Mouse (Mus musculus) embryonic fibroblast, embryonic 13.5 days (primary cell): ENCODE data around the gene Sox2. TPM values are rescaled to one million over a fixed set of nuclear protein-coding genes. Genes with fewer than 3 reads are reported as not detected.

Experiments used
- H3K27ac ChIP-seq: 2 replicates; pipeline ENCODE4 v1.5.1; 2012; ENCODE audit warnings: low read length, control low read depth, inconsistent platforms; ENCODE audit not compliant: insufficient read depth
- H3K4me1 ChIP-seq: 2 replicates; pipeline ENCODE4 v1.6.1; 2011; ENCODE audit warnings: low read length; ENCODE audit not compliant: control insufficient read depth, insufficient read depth
- H3K4me3 ChIP-seq: 2 replicates; pipeline ENCODE4 v1.5.1; 2011; ENCODE audit warnings: mild to moderate bottlenecking, control low read depth, low read length; ENCODE audit not compliant: insufficient read depth
- CTCF ChIP-seq: IDR thresholded peaks from 2 replicates; pipeline ENCODE4 v1.5.1; 2011; ENCODE audit warnings: mild to moderate bottlenecking, control low read depth, low read length, moderate library complexity, borderline replicate concordance; ENCODE audit not compliant: insufficient read depth
- POLR2A ChIP-seq: IDR thresholded peaks from 2 replicates; pipeline ENCODE4 v1.6.1; 2011; ENCODE audit warnings: low read depth, mild to moderate bottlenecking, control low read depth, low read length, moderate library complexity
- polyA plus RNA-seq: library from polyadenylated mRNA; stranded (reverse); fragments of >200 nt; gene quantifications from 2 replicates; pipeline ENCODE4 v1.2.4, GENCODE M21; 2011; ENCODE audit warnings: low read depth; ENCODE audit not compliant: missing spikeins, insufficient read length

Gene Sox2
- polyA plus RNA-seq, 1 experiment = 0.84 TPM

DNA sequence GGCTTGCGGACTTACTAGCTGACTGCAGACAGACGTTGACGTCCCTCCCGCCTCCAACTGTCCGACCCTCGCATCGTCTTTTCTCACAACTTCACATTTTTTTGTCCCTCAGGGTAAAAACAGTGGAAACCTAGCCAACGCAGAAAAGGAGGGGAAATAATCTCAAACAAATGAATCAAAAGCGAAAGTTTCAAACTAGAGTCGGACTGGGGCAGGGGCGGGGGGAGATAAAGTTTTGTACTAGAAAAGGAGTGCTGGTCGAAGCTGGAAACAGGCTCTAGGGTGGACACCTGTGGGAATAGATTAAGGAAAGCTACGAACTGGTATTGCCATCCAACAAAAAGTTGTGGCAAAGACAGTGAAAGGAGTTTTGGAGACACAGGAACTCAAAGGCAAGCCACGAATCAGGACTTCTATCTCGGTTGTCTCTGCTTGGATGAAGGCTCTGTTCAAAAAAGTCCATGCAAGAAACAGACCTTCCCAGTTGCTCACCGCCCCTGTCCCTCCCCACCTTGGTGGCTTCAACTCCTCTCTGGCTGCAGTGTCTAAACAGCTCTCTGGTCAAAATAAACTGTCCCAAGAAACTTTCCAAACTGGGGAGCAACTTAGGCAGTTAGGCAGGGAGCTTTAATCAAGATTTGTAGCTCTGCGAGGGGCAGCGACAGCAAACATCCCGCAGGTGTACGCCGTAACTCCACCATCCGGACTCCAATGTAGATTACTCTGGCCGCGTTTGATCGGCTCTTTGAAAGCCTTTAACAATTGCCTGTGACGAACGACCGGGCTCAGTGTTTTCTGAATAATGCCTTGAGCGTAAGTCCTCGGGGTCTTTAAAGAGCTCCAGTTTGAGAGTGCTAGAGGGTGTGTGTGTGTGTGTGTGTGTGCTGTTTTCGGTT lies 14.7 kb downstream of the Sox2 start:
- Histone ChIP-seq H3K4me1 (no peaks in the 10 kb centered on the region), H3K4me3 (peak overlapping the region; percentile 5), H3K27ac (no peak overlapping the region)
- TF ChIP-seq POLR2A = no peak
- no peak for TF ChIP-seq CTCF

DNA sequence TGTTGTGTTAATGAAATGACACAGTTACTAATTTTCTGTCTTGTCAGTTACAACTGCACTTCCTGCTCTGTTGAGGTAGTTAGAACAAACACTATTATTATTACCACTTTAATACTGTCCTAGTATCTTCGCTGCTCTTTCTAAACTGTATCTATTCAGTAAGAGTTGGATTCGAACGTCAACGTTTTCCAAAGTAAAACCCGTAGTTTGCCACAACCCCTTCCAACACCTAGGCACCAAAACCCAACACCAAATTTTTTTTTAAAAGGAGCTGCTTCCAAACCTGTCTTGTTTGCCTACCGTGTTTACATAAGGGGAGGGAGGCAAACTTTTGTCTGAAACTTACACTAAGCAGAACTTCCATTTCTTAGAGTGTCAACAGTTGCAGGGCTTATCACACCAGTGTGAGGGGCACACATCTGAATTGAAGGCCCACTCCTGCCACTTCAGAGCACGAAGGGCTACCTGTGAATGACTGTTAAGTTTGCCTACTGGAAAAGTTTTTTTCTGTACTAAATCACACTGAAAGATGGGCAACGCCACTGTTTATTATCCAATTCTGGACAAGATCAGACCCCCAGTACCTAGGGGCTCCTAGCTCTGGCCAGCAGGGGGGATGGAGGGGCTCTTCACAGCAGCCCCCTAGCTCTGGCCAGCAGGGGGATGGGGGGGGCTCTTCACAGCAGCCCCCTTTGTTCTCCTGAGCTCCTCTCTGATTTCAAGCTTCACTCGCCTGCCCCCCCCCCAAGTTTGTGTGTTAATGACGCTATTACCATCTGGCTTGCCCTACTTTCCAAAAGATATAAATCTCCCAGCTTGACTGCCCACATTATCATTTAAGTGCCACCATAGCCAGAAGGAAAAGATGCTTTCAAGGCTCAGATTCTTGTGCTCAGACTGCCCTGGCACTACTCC lies 15.8 kb downstream of the Sox2 start:
- no peak overlapping the region for H3K4me3 ChIP-seq
- H3K27ac ChIP-seq = no peak overlapping the region
- no peaks in the 10 kb centered on the region for H3K4me1 ChIP-seq
- TF ChIP-seq CTCF (no peak), POLR2A (no peak)

- Histone ChIP-seq H3K4me3 (no peak overlapping the region), H3K4me1 (no peaks in the 10 kb centered on the region), H3K27ac (no peak overlapping the region)
- TF ChIP-seq CTCF = no peak
- no peak for TF ChIP-seq POLR2A
Measured at GRCm38 (mm10) chr3:34667180-34667579, 17.0 kb downstream of the Sox2 start.

GRCm38 (mm10) chr3:34667881-34668817 lies 17.9 kb downstream of the Sox2 start:
- Histone ChIP-seq H3K4me3 (no peak overlapping the region), H3K4me1 (no peaks in the 10 kb centered on the region), H3K27ac (no peak overlapping the region)
- TF ChIP-seq CTCF (no peak), POLR2A (no peak)

DNA sequence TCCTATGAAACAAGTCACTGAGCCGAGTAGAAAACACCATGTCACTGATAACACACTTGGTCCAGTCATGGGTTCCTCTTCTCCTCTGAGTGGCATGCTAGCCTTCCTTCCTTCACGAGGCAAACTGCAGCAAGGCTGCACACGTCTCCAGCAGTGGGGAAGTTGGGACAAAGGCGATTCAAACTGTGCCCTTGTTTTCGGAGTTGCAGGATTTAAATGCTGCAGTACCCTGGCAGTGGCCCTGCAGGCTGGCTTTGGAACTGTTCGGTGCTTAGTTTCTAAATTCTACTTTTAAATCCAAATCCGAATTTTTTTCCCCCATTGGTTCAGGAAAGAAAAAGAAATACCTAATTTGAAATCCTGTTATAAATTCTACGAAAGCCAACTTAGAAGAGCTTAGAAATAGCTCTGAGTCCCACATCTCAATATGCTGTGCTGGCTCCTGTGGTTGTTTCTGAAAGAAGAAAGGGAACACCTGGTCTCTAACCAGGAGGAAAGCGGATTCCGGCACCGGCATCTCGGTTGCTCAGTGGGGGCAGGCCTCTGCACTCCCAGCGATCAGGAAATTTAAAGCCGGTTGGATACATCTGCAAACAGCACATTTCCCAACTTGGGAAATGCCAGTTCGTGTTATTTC lies 20.9 kb downstream of the Sox2 start:
- H3K4me3 ChIP-seq = no peak overlapping the region
- no peak overlapping the region for H3K27ac ChIP-seq
- no peaks in the 10 kb centered on the region for H3K4me1 ChIP-seq
- TF ChIP-seq POLR2A (no peak), CTCF (no peak)

- TF ChIP-seq POLR2A = no peak
- no peak for TF ChIP-seq CTCF
- no peak overlapping the region for H3K27ac ChIP-seq
- no peaks in the 10 kb centered on the region for H3K4me1 ChIP-seq
- H3K4me3 ChIP-seq = no peak overlapping the region
Measured at GRCm38 (mm10) chr3:34678840-34679239, 28.6 kb downstream of the Sox2 start.

GRCm38 (mm10) chr3:34679439-34679838 lies 29.2 kb downstream of the Sox2 start:
- Histone ChIP-seq H3K4me1 (no peaks in the 10 kb centered on the region), H3K27ac (no peak overlapping the region), H3K4me3 (no peak overlapping the region)
- TF ChIP-seq CTCF (no peak), POLR2A (no peak)

GRCm38 (mm10) chr3:34679921-34680320 lies 29.7 kb downstream of the Sox2 start:
- H3K27ac ChIP-seq = no peak overlapping the region
- TF ChIP-seq CTCF (no peak), POLR2A (no peak)
- no peak overlapping the region for H3K4me3 ChIP-seq
- H3K4me1 ChIP-seq = no peaks in the 10 kb centered on the region

DNA sequence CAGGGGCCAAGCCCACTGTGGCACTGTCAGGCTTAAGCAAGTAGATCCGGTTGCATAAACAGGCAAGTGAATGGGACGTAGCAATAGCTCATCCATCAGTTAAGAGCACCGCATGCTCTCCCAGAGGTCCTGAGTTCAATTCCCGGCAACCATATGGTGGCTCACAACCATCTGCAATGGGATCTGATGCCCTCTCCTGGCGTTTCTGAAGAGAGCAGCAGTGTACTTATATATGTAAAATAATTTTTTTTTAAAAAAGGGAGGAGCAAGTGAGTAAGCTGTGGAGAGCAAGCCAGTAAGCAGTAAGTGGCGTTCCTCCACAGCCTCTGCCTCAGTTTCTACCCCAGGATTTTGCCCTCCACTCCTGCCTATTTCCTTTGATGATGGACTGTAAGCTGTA lies 37.9 kb downstream of the Sox2 start:
- H3K4me1 ChIP-seq = no peaks in the 10 kb centered on the region; the same call in 1 of the 2 replicates
- H3K27ac ChIP-seq = no peak overlapping the region
- H3K4me3 ChIP-seq = no peak overlapping the region
- TF ChIP-seq CTCF (no peak), POLR2A (no peak)
